Mouse (Mus musculus) thymus, adult 2 months (tissue): ENCODE results near the gene Slc25a23. TPM values are rescaled to one million over a fixed set of nuclear protein-coding genes. Genes with fewer than 3 reads are reported as not detected.

Experiments
- DNase-seq: peaks from one replicate; pipeline ENCODE4 v3.0.0; 2021
- H3K27ac ChIP-seq: fragments of 200-500 bp; 2 replicates; pipeline ENCODE4 v1.5.1; 2012; ENCODE audit warnings: low read length, control low read depth; ENCODE audit not compliant: control insufficient read depth, insufficient read depth
- H3K27me3 ChIP-seq: fragments of 200-500 bp; 2 replicates; pipeline ENCODE4 v1.6.1; 2012; ENCODE audit warnings: mild to moderate bottlenecking, low read length, moderate library complexity, mixed read lengths; ENCODE audit not compliant: control insufficient read depth, insufficient read depth
- H3K36me3 ChIP-seq: fragments of 200-500 bp; 2 replicates; pipeline ENCODE4 v1.6.1; 2012; ENCODE audit warnings: mild to moderate bottlenecking, low read length, moderate library complexity; ENCODE audit not compliant: control insufficient read depth, insufficient read depth
- H3K4me1 ChIP-seq: fragments of 200-500 bp; replicated peaks from 2 replicates; pipeline ENCODE4 v1.6.1; 2012; ENCODE audit warnings: low read length; ENCODE audit not compliant: control insufficient read depth, insufficient read depth
- H3K4me3 ChIP-seq: fragments of 200-500 bp; 2 replicates; pipeline ENCODE4 v1.5.1; 2012; ENCODE audit warnings: mild to moderate bottlenecking, low read length, control low read depth, moderate library complexity; ENCODE audit not compliant: control insufficient read depth, insufficient read depth
- CTCF ChIP-seq: fragments of 200-500 bp; IDR thresholded peaks from 2 replicates; pipeline ENCODE4 v1.5.1; 2012; ENCODE audit warnings: mild to moderate bottlenecking, control low read depth, low read length, moderate library complexity, borderline replicate concordance; ENCODE audit not compliant: control insufficient read depth, poor library complexity, insufficient read depth; ENCODE audit errors: extremely low read depth
- POLR2A ChIP-seq: fragments of 200-500 bp; IDR thresholded peaks from 2 replicates; pipeline ENCODE4 v1.6.1; 2012; ENCODE audit warnings: mild to moderate bottlenecking, low read length, control low read depth, moderate library complexity; ENCODE audit not compliant: control insufficient read depth, poor library complexity, insufficient read depth; ENCODE audit errors: extremely low read depth
- WGBS: fragments of 180-500 bp; shearing (Covaris S2); methylation state at CpG from one replicate; pipeline ENCODE4 v1.1.7; 2018; 5-methylcytosine and 5-hydroxymethylcytosine counted together
- polyA plus RNA-seq: library from polyadenylated mRNA; depleted of rRNA; stranded (reverse); fragments of >200 nt; gene quantifications from 2 replicates; pipeline ENCODE4 v1.2.3, GENCODE M21; 2012

The Slc25a23 gene
- polyA plus RNA-seq, 1 experiment, result 76.5 TPM

- no peaks in the 10 kb centered on the region for H3K27me3 ChIP-seq
- WGBS, result 54% methylated on average over 4 of the region's 4 CpGs
- DNase-seq, result no peak
- no peak overlapping the region for H3K27ac ChIP-seq
- H3K36me3 ChIP-seq, result no peaks in the 10 kb centered on the region
- TF ChIP-seq CTCF (no peak), POLR2A (no peak)
- peaks cover 18% of the 10 kb centered on the region for H3K4me1 ChIP-seq
- no peak overlapping the region for H3K4me3 ChIP-seq
Observed at GRCm38 (mm10) chr17:57104496-57104895, 44.8 kb upstream of the Slc25a23 start.

- no peak for TF ChIP-seq CTCF
- TF ChIP-seq POLR2A, result no peak
- H3K36me3 ChIP-seq, result no peaks in the 10 kb centered on the region
- 80% methylated on average over 2 of the region's 2 CpGs for WGBS
- no peak overlapping the region for H3K4me3 ChIP-seq
- no peak for DNase-seq
- peaks cover 18% of the 10 kb centered on the region for H3K4me1 ChIP-seq
- no peaks in the 10 kb centered on the region for H3K27me3 ChIP-seq
- H3K27ac ChIP-seq, result no peak overlapping the region
Observed at GRCm38 (mm10) chr17:57102276-57102675, 42.6 kb upstream of the Slc25a23 start.

GRCm38 (mm10) chr17:57099629-57100325 lies 40.1 kb upstream of the Slc25a23 start:
- no peak overlapping the region for H3K4me3 ChIP-seq
- no peaks in the 10 kb centered on the region for H3K36me3 ChIP-seq
- peaks cover 17% of the 10 kb centered on the region for H3K4me1 ChIP-seq
- DNase-seq, result no peak
- H3K27ac ChIP-seq, result no peak overlapping the region
- 61% methylated on average over 10 of the region's 10 CpGs for WGBS
- TF ChIP-seq CTCF (no peak), POLR2A (no peak)
- no peaks in the 10 kb centered on the region for H3K27me3 ChIP-seq

GRCm38 (mm10) chr17:57098321-57098720 lies 38.7 kb upstream of the Slc25a23 start:
- TF ChIP-seq CTCF, result no peak
- TF ChIP-seq POLR2A, result no peak
- H3K36me3 ChIP-seq, result no peaks in the 10 kb centered on the region
- peaks cover 6% of the 10 kb centered on the region for H3K4me1 ChIP-seq
- no peak overlapping the region for H3K4me3 ChIP-seq
- WGBS, result 80% methylated on average over 5 of the region's 5 CpGs
- H3K27ac ChIP-seq, result no peak overlapping the region
- DNase-seq, result no peak
- H3K27me3 ChIP-seq, result no peaks in the 10 kb centered on the region

GRCm38 (mm10) chr17:57096623-57096920 lies 36.9 kb upstream of the Slc25a23 start:
- no peaks in the 10 kb centered on the region for H3K27me3 ChIP-seq
- H3K27ac ChIP-seq, result no peak overlapping the region
- H3K36me3 ChIP-seq, result no peaks in the 10 kb centered on the region
- under 1% methylated on average over 11 of the region's 11 CpGs for WGBS
- DNase-seq, result peak; percentile 91
- H3K4me1 ChIP-seq, result peaks cover 6% of the 10 kb centered on the region
- TF ChIP-seq POLR2A, result no peak
- TF ChIP-seq CTCF, result peak; percentile 98
- peak overlapping the region; percentile 17; the same call in 1 of the 2 replicates for H3K4me3 ChIP-seq

GRCm38 (mm10) chr17:57095855-57096622 lies 36.4 kb upstream of the Slc25a23 start:
- Histone ChIP-seq H3K27ac (no peak overlapping the region), H3K27me3 (no peaks in the 10 kb centered on the region), H3K4me1 (peaks cover 6% of the 10 kb centered on the region), H3K4me3 (peak overlapping the region; percentile 17; the same call in 1 of the 2 replicates), H3K36me3 (no peaks in the 10 kb centered on the region)
- WGBS, result 21% methylated on average over 18 of the region's 19 CpGs
- TF ChIP-seq POLR2A (no peak), CTCF (no peak)
- DNase-seq, result peak; percentile 44

GRCm38 (mm10) chr17:57094222-57094621 lies 34.6 kb upstream of the Slc25a23 start:
- no peaks in the 10 kb centered on the region for H3K36me3 ChIP-seq
- no peak for DNase-seq
- H3K27ac ChIP-seq, result no peak overlapping the region
- peaks cover 6% of the 10 kb centered on the region for H3K4me1 ChIP-seq
- H3K4me3 ChIP-seq, result no peak overlapping the region
- 98% methylated on average over 3 of the region's 3 CpGs for WGBS
- no peaks in the 10 kb centered on the region for H3K27me3 ChIP-seq
- no peak for TF ChIP-seq CTCF
